Mouse (Mus musculus) natural killer cell, adult 2 months (primary cell): Measurements from ENCODE around the gene Inca1.

Experiments
- DNase-seq, 2 experiments: peaks; one replicate each; pipeline ENCODE4 v3.0.0; 2022; ENCODE audit warnings: low spot score in 2 of 2

The Inca1 gene

DNA sequence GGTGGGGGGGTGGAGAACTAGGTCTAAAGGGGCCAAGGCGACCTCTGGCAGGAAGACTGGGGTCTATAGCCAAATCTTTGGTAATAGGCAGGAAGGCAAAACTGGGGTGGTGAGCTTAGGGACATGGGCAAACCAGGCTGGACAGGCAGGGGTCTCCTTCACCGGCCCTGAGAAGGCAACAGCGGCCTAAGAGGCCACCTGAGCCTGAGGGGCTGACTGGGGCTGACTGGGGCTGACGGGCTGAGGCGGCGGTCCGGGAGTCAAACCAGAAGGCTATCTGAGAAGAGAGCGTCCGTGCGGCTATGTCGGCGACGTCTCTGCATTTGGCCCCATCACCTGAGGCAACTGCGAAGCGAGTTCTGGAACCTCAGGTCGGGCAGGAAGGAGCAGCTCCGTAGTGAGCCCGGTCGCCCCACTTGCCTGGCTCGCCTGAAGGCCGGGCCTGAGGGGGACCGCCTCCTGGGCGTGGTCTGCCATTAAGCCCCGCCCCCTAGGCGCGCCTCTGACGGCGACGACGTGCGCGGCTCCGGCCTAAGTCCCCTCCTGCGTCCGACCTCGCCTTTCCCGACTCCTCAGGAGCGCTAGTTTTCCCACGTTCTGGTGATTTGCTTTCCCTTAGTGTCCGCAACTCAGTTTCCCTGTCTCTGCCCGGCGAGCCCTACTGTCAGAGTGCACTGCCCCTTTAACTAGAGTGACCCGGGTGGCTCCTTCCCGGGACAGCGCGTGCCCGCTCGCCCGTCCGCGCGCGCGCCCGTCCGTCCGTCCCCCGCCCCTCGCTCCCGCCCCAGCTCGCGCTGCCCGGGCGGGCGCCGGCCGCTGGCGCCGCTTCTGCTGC, at the start of gene Inca1, which contains the start of gene Kif1c:
Inca1 (minus strand) TSS at position 434 of the 835 bp plus-strand sequence.
Kif1c (plus strand) TSS at position 827 of the 835 bp plus-strand sequence.
- DNase-seq, result peak; percentile 93 to 95

DNA sequence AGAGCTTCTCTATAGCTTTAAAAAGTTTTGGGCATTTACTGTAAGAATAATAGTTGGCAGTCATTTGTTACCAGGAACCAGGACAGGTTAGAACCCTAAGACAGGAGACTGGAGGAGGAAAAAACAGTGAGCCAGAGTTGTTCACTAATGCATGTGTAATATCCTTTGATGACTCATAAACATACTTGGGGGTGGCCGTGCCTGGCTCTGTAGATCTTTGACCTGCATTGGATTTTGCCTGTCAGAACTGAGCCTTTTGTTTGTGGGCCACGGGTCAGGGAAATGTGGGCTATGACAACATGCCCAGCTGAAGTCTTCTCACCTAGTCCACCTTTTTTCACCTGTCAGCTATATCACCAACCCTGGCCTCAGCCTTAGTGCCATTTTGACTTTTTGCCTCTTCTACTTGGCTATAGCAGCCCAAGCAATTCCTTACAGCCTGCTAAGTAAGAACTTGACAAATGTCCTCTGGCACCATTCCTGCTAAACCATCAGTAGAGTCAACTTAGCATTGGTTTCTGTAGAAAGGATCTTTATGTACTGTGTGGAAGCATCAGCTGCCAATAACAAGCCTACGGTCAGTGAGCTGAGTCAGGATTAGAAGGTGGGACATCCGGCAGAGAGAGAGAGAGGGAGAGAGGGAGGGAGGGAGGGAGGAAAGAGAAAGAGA, 48.1 kb upstream of the Inca1 start:
- no peak for DNase-seq

DNA sequence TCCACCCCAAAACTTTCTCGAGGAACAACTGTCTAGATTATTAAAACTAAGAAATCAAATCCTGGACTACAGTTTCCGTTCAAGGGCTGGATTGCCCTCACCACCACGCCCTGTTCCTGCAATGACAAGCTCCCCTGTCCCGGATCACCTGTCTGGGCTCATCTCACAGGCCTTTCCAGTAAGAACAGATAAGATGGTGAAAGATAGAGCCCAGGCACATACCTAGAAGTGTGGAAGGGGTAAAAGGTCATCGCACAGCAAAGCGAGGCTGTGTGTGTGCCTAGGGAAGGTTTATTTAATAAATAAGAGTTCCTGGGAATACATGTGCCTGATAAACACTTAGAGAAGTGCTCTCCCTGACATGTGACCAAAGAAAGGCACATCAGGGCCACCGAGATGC, 45.7 kb upstream of the Inca1 start:
- no peak for DNase-seq

DNA sequence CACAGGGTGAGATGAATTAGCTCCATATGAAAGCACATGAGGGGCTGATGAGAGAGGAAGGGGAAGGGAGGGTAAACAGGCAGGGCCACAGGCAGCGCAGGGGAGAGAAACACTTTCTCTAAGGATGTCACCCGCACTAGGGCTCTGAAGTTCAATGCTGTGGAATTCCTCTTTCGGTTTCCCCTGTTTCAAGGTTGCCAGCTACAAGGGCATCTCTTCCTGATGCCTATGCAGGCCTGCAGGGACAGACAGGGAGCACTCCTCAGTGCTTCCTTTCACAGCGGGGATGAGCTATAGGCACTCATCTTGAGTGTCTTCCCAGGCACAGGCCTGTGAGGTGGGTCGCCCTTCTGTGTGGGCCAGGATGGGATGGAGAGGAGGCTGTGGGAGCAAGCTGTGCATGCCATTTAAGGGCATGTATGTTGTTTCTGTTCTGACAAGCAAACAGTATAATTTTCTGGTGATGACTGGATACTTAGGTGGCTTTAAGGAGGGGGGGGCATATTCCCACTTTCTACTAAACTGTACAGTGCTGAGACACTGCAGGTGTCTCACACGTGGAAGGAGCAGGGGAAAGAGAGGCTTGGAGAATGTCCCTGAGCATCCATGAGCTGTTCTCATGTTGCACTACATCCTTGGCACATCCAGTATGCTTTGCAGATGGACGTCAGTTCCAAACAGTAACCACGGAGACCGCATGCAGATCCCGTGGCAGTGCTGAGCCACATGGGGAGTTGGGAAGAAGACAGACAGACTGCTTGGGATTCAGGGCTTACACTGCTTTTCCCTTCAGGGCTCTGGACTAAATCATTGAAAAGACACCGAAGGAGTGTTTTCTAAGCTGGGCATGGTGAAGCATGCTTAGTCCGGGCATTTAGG, 42.9 kb upstream of the Inca1 start:
- DNase-seq, result no peak

DNA sequence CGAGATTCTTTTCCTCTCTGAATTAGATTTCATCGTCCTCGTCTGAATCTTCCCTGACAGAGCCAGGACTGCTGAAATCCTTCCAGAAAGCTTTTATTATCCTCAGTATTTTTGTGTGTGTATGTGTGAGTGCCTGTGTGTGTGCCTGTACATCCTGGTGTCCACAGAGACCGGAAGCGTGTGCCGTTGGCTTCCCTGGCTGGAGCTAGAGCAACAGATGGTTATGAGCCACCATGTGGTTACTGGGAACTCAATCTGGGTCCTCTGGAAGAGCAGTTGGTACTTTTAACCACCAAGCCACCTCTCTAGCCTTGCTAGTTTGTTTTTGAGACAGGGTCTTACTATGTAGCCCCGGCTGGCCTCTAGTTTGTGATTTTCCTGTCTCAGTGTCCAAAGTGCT, 42.2 kb upstream of the Inca1 start:
- no peak for DNase-seq

DNA sequence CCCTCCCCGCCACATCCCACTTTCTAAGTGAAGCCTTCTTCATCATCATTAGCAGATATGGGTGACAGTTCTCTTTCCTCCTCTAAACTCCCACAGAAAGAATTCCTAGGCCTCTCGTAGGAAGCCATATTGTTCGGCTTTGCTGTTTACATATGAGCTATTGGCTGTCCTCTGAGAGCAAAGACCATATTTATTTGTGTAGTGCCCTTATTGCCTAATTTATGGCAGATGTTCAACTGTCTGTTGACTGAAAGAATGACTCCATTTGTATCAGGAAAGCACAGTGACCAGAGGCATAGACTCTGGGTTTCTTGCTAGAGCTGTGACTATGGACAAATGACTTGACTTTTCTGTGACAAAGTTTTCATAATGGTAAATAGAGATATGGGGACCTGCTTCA, 41.6 kb upstream of the Inca1 start:
- no peak for DNase-seq

DNA sequence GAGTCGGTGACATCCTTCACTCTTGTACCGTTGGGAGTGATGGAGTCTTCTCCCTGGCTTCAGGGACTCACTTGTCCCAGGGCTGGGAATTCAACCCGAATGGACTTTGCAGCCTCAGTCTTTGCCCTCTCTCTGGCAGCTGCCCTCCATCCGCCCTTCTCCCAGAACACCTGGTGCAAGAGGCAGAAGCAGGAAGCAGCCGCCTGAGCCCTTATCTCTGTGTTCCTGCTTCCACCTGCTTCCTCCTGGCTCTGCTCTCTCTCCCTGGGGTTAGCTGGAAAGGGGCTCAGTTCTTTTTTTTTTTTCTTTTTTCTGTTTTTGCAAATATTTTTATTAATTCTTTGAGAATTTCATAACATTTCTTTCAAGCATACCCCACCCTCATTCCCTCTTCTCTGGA, 37.8 kb upstream of the Inca1 start:
- DNase-seq, result no peak

DNA sequence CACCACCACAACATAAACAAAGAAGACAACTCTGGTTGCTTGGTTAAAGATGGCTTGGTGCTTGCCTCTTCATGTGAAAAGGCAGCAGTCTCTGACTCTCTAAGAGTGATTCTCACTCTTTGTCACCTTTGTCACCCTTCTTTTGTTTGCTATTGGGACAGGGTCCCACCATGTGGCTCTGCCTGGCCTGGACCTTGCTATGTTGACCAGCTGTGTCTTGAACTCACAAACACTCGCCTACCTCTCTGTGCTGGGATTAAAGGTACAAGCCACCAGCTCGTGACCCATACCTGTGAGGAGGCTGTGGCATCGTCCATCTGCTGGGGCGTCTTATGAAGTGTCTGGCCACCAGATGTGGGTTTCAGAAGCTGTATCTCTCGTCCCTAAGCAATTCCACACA, 33.3 kb upstream of the Inca1 start:
- DNase-seq, result no peak

DNA sequence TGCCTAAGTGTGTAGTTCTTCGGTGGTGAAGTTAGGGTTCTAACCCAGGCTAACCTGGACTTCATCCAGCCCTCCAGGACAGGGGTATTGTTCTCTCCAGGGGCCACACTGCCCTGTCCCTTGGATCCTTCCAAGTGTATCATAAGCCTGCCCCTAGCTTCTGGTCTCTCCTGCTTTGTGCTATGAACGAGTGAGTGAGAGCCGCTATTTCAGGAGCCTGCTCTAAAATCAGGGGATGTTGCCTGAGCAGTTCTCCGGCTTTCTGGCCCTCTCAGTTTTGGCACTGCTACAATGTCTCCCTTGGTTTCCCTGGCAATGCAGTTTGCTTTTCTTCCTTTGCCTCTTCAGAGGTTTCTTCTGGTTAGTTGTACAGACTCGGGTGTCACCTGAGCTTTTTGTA, 31.2 kb upstream of the Inca1 start:
- DNase-seq, result no peak

DNA sequence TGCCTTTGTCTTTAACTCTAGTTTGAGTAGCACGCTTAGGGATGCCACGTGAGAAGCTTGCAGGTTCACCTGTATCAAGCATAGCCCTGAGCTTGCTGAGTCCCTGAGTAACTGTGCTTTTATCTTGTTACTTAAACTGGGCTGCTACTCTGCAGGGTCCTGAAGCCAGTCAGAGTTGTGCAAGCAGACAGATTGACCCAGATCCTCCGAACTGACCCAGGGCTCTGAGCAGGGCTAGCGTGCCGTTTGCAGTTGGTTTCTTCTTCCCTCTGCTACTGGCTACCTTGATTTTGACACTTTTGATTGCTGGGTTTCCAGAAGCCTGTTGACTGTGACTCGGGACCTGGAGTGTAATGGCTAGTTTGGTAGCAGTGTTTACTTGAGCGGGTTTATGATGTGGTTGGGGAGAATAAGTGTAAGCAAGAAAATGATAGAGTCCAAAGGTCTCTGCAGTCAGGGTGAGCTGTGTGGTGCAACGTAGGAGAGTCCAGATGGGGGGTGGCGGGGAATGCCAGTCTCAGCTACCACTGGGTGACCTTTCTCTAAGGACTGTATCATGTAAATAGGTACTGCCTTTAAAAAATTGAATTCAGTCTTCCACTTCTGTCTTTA, 30.6 kb upstream of the Inca1 start:
- no peak for DNase-seq

DNA sequence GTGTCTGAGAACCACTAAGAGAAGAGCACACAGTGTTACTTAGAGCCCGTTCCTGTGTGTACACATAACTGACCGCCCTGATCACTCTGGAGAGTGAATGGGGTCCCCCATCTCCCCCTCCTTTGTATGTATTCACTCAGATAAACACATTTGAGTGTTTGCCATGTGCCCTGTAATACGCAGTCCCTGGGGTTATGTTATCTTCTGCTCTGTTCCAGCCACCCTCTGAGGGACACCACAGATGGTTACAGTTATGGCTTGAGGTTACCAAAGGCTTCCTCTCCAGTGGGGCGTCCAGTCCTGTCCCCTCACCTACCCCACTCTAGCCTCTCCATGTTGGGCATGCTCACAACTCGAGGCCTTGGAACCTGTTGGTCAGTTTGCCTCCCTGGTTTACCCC, 27.4 kb upstream of the Inca1 start:
- DNase-seq, result no peak

DNA sequence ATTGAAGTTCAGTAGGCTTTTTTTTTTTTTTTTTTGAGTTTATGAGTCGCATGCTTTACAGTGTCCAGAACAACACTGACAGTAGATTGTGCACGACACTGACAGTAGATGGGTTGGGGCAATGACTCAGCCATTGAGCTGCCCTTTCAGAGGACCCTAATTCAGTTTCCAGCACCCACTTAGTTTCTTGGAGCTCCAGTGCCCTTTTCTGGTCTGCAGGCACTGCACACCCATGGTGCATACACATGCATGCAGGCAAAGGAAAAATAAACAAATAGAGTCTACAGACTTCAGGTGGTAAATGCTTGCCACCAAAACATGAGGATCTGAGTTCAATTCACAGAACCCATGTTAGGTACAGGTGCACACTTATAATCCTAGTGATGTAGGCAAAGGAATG, 26.6 kb upstream of the Inca1 start:
- DNase-seq, result no peak

DNA sequence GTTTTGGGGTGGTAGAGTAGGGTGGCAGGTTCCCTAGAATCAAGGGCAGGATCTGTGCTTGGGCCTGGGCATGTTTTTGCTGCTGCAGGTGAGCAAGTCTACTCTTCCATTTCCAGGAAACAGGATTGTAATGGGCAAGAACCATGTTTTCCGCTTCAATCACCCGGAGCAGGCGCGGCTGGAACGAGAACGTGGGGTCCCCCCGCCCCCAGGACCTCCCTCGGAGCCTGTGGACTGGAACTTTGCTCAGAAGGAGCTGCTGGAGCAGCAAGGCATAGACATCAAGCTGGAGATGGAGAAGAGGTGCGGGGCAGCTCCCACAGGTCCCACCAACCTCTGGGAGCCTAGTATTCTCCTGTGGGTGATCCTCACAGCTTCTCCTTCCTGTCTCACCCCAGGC, 24.8 kb upstream of the Inca1 start:
- DNase-seq, result no peak

DNA sequence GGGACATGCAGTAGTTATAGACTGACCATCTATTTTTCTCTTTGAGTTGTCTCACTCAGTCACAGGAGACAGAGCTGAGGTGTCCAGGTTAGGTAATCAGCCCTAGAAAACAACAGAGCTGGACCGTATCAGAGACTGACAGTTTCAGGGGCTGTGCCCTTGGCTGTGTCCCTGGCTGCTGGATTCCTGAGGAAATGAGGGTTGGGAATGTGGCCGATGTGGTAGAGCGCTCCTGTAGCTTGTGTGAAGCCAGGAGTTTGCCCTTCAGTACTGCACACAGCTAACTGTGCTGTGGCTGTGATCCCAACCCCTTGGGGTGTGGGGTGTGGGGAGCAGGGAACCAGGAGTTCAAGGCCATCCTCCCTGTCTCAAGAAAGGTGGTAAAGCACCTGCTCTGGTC, 21.1 kb upstream of the Inca1 start:
- no peak for DNase-seq

DNA sequence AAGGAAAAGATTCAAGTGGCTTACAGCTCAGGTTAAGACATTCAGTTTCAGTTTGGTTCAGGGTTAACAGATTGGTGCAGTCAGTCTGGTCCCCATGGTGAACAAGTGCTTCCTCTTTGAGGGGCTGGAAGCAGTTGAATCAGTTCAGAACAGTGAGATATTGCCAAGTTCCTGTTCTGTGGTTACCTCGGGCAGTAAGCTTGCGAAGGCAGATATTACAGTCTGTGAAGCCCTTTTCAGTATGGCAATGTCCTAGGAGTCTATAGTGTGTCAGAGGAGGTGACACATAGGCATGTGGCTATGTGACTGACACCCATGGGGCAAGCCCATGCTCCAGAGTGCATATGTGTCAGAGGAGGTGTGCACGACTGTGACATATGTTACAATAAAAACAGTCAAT, 20.6 kb upstream of the Inca1 start:
- DNase-seq, result peak; percentile 29 to 45

DNA sequence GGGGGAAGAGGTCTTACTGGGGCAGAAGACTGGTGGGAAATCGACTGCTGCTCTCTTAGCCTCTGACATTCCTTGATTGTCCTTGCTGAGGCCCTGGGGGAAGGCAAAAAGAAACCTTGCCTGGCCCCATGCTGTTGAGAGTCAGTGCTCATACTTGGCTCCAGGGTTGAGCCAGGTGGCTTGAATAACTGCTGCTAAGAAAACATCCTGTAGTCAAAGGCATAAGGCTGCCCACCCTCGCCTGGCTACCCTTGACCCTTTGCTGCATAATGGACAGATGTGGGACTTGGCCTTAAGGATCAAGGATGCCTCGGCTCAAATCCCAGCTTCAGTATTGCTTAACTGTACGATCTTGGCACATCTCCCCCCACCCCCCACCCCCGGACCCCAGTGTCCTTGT, 18.5 kb upstream of the Inca1 start:
- DNase-seq, result no peak

DNA sequence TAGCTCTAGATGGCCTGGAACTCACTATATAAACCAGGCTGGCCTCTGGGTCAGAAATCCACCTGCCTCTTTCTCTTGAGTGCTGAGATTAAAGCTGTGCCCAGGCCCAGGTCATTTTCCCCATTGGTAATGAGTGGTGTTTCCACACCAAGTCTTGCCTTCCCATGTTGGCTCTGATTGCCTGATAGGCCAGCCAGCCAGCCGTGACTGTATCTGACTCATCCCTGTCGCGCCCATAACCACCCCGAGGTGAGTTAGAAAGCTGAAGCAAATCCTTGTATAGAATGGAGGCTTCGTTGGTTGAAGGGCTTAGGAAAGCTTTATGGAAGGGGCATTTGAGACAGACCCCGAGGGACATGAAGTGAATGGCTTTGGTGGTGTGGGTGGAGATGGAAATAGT, 15.9 kb upstream of the Inca1 start:
- DNase-seq, result no peak

DNA sequence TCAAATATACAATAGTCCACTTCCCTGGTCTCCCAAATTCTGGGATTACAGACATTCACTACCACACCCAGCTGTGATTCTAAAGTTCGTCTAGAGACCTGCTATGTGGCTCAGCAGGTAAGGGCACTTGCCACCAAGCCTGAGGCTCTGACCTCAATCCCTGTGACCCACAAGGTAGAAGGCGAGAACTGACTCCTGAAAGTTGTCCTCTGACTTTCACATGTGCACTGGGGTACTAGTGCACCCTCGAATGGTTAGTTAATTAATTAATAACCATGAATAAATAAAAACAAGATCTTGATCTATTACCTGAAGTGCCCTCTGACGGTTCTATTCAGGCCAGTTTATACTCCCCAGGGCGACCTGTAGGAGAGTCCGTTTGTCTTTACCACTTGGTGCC, 13.3 kb upstream of the Inca1 start:
- no peak for DNase-seq

DNA sequence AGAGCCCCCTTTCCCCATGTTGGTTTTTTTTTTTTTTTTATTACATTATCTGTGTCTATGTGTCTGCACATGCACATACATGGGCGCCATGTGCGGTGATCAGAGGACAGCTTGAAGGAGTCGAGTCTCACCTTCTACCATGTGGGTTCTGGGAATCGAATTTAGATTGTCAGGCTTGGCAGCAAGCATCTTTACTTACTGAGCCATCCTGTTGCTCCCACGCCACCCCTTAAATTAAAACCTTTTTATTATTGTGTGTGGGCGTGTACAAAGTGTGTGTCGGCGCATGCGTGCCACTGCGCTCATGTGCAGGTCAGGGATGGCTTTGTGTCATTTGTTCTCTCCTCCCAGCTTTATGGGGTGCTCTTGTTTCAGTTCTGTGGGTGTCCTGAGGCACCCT, 11.1 kb upstream of the Inca1 start:
- DNase-seq, result no peak

DNA sequence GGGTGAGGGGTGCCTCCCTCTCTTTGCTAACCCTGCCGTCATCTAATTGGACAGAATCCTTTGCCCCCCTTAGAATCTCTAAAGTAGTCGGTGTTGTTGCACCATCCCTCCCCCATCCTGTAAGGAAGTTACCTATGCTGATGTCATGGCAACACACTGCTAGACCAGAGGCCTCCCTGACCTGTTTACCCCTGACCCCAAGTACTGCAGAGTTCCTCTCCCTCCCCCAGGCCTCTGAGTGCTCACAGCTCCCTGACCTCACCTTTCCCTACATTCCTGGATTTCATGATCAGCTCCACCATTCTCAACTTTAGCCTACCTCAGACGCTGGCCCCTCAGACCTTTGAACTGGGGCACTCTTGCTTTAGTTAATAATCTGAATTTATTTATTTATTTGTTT, 6.2 kb upstream of the Inca1 start:
- no peak for DNase-seq

DNA sequence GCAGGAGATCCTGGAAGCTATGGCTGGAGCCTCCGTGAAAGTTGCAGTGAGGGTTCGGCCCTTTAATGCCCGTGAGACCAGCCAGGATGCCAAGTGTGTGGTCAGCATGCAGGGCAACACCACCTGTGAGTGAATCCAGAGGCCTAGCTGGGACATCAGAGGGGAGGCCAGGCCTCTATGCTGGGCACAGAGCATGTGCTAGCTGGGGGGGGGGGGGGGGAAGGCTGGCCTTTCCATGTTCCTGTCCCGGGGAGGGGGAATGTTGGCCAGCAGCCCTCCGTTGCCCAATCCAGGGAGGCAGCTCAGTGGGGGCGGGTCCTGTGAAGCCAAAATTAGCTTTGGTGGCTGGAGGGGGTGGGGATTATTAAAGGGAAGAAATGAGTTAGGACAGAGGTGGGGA, 2.8 kb upstream of the Inca1 start:
- DNase-seq, result no peak
